Mouse (Mus musculus) T-helper 17 cell (primary cell): ENCODE data around the gene Pfn3.

Experiments
- in situ Hi-C, 2 experiments: fragments of 300-600 bp; cut with MboI, MseI; formaldehyde crosslinking; loops; 1 replicate in 1 of 2; 2 replicates in 1 of 2; pipeline ENCODE4 v1.15.1; 2025; ENCODE audit warnings: high pct_unique_total_duplicates in 2 of 2

Gene Pfn3

GRCm38 (mm10) chr13:55403266-55403665 lies 11.8 kb downstream of the Pfn3 start:
- in situ Hi-C loops: loop anchor here (5.0 to 10.0 kb wide), 3 partner anchors 112 to 432 kb away; partner anchors contain the start of genes Pdlim7 (in 1 of the 2) and Pitx1 (in 1 of the 2)

DNA sequence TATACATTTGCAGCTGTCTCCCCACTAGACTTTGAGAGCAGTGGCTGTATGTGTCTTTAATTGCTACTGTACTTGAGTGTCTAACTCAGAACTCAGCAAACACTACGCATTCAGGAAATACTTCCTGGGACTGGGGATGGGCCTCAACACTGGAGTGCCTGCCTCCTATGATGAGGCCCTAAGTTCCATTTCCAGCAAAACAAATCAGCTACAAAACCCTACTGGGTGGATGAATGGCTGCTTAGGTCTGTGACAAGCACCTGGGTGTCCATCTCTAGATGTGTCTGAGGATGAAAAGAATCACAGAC lies 15.0 kb downstream of the Pfn3 start:
- in situ Hi-C loops: loop anchor here (5.0 to 10.0 kb wide), 3 partner anchors 115 to 435 kb away; partner anchors contain the start of genes Pdlim7 (in 1 of the 2) and Pitx1 (in 1 of the 2)

GRCm38 (mm10) chr13:55399300-55400038 lies 15.6 kb downstream of the Pfn3 start:
- in situ Hi-C loops: loop anchor here (5.0 to 10.0 kb wide), 3 partner anchors 115 to 435 kb away; partner anchors contain the start of genes Pdlim7 (in 1 of the 2) and Pitx1 (in 1 of the 2)

- in situ Hi-C loops: no loop called here
These were observed 16.9 kb downstream of the Pfn3 start, which contains the start of gene Slc34a1 for GRCm38 (mm10) chr13:55398088-55398487. TSS of gene Slc34a1 (plus strand) at chr13:55398187.

DNA sequence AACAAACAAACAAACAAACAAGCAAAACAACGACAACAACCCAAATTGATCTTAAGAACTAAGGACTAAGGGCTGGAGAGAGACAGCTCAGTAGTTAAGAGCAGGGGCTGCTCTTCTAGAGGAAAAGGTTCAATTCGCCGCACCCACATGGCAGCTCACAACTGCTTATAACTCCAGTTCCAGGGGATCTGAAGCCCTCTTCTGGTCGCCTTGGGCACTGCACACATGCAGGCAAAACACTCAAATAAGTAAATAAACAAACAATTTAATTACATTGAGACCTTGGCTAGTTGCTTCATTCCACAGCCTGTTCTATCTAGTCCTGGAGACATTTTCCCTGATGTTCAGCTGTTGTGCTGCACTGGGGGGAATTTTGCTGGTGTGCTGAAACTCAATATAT lies 22.1 kb downstream of the Pfn3 start:
- in situ Hi-C loops: no loop called here

DNA sequence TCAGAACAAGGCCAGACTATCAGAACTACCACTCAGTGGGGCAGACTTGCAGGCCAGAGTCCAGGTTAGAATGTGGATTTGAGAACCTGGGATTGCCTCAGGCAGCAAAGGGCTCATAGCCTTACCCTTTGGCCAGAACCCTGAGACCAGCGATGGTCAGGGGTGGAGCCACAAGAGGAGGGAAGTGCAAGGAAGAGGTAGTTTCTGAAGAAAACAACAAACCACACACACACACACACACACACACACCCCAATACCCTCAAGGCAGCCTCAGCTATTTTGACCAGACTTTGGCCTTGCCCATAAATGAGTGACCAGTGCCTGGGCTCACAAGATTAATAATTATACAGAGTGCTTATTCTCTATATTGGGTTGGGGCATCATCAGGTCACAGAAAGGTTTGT lies 23.4 kb downstream of the Pfn3 start:
- in situ Hi-C loops: no loop called here

DNA sequence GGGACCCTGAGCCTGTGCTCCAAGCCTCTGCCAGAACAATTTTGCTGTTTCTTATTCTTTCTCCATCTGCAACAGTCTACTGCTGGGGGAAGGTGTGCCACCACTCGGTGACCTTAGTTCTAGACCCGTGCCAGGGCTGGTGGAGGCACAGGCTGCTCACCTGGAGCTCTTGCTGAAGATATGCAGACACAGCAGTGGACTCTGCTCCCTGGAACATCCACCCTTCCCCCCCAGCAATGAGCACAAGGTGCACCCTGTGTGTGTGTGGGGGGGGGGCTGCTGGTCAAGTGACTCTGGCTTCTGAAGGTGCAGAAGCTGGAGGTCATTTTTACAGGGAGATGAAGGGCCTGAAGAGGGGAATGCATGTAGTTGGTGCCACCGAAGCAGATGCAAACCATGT lies 24.4 kb downstream of the Pfn3 start:
- in situ Hi-C loops: no loop called here

DNA sequence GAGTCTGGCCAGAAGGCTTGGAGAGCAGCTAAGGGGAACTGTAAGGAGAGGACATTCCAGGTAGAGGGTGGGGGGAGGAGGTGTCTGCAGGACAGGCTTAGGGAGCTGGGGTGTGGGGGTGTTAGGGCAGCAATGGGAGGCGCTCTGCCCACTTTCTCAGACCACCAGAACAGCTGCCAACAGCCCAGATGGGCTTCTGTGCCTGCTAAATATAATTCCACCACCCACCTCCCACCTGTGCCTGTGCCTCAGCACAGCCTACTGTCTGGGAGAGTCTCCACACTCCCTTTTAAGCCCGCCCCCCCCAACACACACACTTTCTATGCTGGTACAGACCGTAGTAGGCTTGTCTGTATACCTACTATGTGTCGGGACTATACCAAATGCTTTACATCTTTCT lies 33.2 kb downstream of the Pfn3 start:
- in situ Hi-C loops: no loop called here

DNA sequence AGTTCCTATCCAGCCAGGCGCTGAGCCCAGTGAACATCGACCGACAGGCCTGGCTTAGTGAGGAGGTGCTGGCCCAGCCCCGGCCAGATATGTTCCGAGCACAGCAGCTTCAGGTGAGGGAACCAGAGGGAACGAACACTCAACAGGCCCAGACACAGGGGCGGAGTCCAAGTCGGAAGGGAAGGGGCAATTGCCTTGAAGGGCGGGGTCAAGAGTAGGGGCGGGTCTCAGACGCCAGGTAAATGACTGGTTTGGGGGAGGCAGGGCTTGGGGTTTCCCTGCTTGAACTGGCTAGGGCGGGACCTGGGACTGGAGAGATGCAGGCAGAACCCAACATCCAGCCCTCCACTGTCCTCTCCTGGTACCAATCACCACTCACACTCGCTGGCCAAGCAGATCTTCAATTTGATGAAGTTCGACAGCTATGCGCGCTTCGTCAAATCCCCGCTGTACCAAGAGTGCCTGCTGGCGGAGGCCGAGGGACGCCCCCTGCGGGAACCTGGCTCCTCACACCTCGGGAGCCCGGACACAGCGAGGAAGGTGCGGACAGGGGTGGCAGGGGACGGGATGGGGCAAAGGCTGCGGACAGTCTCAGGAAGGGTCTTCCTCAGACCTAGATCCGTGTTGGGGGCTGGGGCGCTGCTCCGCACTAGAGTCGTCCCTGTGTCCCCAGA lies 36.0 kb downstream of the Pfn3 start:
- in situ Hi-C loops: no loop called here

DNA sequence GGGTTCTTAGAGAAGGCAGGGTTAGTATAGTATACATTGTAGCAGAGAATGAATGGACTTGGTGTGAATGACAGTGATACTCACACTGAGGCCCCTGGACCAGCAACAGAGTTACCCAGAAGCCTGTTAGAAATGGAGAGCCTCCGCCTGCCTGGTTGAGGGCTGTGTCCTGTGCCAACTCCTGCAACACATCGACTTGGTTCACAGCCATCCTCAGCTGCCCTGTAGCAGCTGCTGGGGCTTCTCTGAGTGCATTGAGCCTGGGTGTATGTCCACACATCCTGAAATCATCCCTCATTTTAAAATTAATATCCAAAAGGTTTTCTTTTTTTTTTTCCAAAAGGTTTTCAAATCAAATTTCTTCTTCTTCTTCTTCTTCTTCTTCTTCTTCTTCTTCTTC lies 39.2 kb downstream of the Pfn3 start:
- in situ Hi-C loops: no loop called here

GRCm38 (mm10) chr13:55374206-55374924 lies 40.7 kb downstream of the Pfn3 start:
- in situ Hi-C loops: no loop called here

GRCm38 (mm10) chr13:55371740-55372139 lies 43.3 kb downstream of the Pfn3 start:
- in situ Hi-C loops: no loop called here

- in situ Hi-C loops: no loop called here
These were observed 43.9 kb downstream of the Pfn3 start for GRCm38 (mm10) chr13:55371007-55371681.

DNA sequence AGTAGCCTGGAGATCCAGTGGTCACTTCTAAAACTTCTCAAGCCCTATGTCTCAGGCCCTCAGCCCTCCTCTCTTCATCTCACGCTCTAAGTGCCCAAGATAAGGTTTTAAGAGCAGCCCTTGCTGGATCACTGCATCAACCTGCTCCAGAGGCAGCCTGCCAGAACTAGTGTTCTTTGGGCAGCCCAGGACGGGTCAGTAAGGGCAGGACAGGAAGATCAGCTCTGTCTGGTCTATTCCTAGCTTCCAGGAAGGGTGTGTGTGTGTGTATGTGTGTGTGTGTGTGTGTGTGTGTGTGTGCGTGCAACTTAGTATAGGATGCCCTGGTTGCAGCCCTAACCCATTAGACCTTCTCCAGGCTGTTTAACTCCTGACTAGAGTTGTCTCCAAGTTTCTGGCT lies 44.8 kb downstream of the Pfn3 start:
- in situ Hi-C loops: no loop called here

DNA sequence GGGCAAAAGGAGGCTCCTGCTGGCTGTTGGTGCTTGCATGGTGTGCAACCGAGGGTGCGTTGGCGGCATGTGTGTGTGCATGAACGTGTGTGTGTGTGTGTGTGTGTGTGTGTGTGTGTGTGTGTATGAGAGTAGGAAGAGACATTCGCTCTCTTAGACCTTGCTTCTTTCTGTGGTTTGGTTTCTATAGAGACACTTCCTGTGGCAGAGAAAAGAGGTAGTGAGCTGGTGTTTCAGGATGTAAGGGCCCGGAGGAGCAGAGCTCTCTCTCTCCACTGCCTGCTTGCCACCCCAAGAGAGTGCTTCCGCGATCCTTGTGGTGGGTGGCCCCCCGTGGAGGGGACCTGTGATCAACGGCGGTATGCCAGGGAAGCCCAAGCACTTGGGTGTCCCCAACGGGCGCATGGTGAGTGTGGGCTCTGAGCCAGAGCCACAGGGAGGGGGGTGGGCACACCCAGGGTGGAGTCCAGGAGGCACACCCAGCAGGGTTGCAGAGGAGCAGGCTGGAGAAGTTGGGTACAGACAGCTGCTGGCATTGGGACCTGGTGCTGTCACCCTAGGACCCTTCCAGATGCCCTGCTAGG lies 45.4 kb downstream of the Pfn3 start, which contains the start of gene Rgs14:
TSS of gene Rgs14 (plus strand) at position 202 of the 584 bp plus-strand sequence.
- in situ Hi-C loops: no loop called here

- in situ Hi-C loops: no loop called here
These were observed 46.6 kb downstream of the Pfn3 start for GRCm38 (mm10) chr13:55368401-55368800.
